Mouse (Mus musculus) forebrain, embryonic 15.5 days (tissue): ENCODE results near the gene Ankzf1. TPM values are rescaled to one million over a fixed set of nuclear protein-coding genes. Genes with fewer than 3 reads are reported as not detected.

Source experiments
- microRNA-seq: library from miRNA; unstranded; fragments of <30 nt; microRNA quantifications from one replicate; pipeline ENCODE4, GENCODE M21; 2016
- polyA plus RNA-seq: library from polyadenylated mRNA; unstranded; fragments of >200 nt; fragmentation: Nextera tagmentation; extraction: Ambion mirVana; gene quantifications from 2 replicates; pipeline ENCODE4 v1.2.1, GENCODE M21; 2015

The Ankzf1 gene
- polyA plus RNA-seq, 1 experiment from 2014 or later, result 28.6 TPM

Small RNA genes within 50 kb of the gene (microRNA-seq; reads per million reads assigned to microRNA genes)
- gene Gm27943, result not detected

Other genes starting within 250 kb of the Ankzf1 start
- 0.09 and 0.22 TPM in 2 replicates for gene Ihh, start 240.5 kb upstream of the Ankzf1 start, polyA plus RNA-seq
- 7.0 and 7.7 TPM in 2 replicates for gene Nhej1, start 67.0 kb upstream of the Ankzf1 start, polyA plus RNA-seq
- not detected in 2 replicates for gene Slc23a3, start 58.3 kb upstream of the Ankzf1 start, polyA plus RNA-seq
- 55.5 and 57.9 TPM in 2 replicates for gene Cnppd1, start 49.4 kb upstream of the Ankzf1 start, polyA plus RNA-seq
- 91.2 and 103 TPM in 2 replicates for gene Retreg2, start 49.4 kb upstream of the Ankzf1 start, polyA plus RNA-seq
- gene Zfand2b, start 23.5 kb upstream of the Ankzf1 start, polyA plus RNA-seq, result 40.4 and 42.9 TPM in 2 replicates
- 42.9 and 45.1 TPM in 2 replicates for gene Abcb6, start 11.8 kb upstream of the Ankzf1 start, polyA plus RNA-seq
- 40.0 and 40.4 TPM in 2 replicates for gene Atg9a, start within 50 bp of the Ankzf1 start, polyA plus RNA-seq
- 19.6 and 20.0 TPM in 2 replicates for gene Glb1l, start 18.7 kb downstream of the Ankzf1 start, polyA plus RNA-seq
- 145 and 147 TPM in 2 replicates for gene Stk16, start 18.7 kb downstream of the Ankzf1 start, polyA plus RNA-seq
- 14.9 and 19.5 TPM in 2 replicates for gene Tuba4a, start 27.7 kb downstream of the Ankzf1 start, polyA plus RNA-seq
- gene A630095N17Rik, start 40.0 kb downstream of the Ankzf1 start, polyA plus RNA-seq, result not detected in 2 replicates
- gene Dnajb2, start 44.3 kb downstream of the Ankzf1 start, polyA plus RNA-seq, result 53.0 and 54.0 TPM in 2 replicates
- gene Ptprn, start 72.4 kb downstream of the Ankzf1 start, polyA plus RNA-seq, result 6.9 and 8.7 TPM in 2 replicates
- 38.6 and 51.0 TPM in 2 replicates for gene Resp18, start 86.3 kb downstream of the Ankzf1 start, polyA plus RNA-seq
- 162 and 163 TPM in 2 replicates for gene Dnpep, start 125.8 kb downstream of the Ankzf1 start, polyA plus RNA-seq
- 1.0 and 1.2 TPM in 2 replicates for gene Des, start 168.2 kb downstream of the Ankzf1 start, polyA plus RNA-seq
- 9.9 and 11.4 TPM in 2 replicates for gene Speg, start 183.1 kb downstream of the Ankzf1 start, polyA plus RNA-seq
- gene Gmppa, start 243.8 kb downstream of the Ankzf1 start, polyA plus RNA-seq, result 62.3 and 77.8 TPM in 2 replicates